Mouse (Mus musculus): ENCODE results near the gene Nek8. TPM values are rescaled to one million over a fixed set of nuclear protein-coding genes. Genes with fewer than 3 reads are reported as not detected.
A peak's percentile ranks its signal among the peaks of the same experiment; 100 is the strongest.

The Nek8 gene
- polyA plus RNA-seq, 1 experiment from 2014 or later: 10.2 TPM

GRCm38 (mm10) chr11:78179438-78179999 is 3.0 kb upstream of the Nek8 start:
- peak overlapping the region; percentile 87 for H3K4me3 ChIP-seq (ENCODE audit: low read depth, low read length)
- H3K27ac ChIP-seq (ENCODE audit: low read length): peak overlapping the region; percentile 98
- H3K27me3 ChIP-seq (ENCODE audit: control insufficient read depth, insufficient read depth, low read depth, low read length): no peaks in the 10 kb centered on the region
- H3K36me3 ChIP-seq (ENCODE audit: control insufficient read depth, insufficient read depth): peaks cover 27% of the 10 kb centered on the region
- no peak for ATAC-seq (ENCODE audit: low read depth)
- H3K4me2 ChIP-seq (ENCODE audit: low read depth, low read length): peak overlapping the region; percentile 71
- peaks cover 53% of the 10 kb centered on the region for H3K4me1 ChIP-seq (ENCODE audit: control insufficient read depth, low read depth, low read length)
- WGBS (ENCODE audit: insufficient replicate concordance): 11% methylated on average over 8 of the region's 8 CpGs
- H3K9ac ChIP-seq (ENCODE audit: low read depth, low read length): peak overlapping the region; percentile 95
- no peaks in the 10 kb centered on the region for H3K9me3 ChIP-seq (replicated peaks; ENCODE audit: control insufficient read depth, low read length)

GRCm38 (mm10) chr11:78178859-78179437 is 2.5 kb upstream of the Nek8 start:
- Histone ChIP-seq H3K36me3 (ENCODE audit: control insufficient read depth, insufficient read depth) (peaks cover 27% of the 10 kb centered on the region), H3K9me3 (replicated peaks; ENCODE audit: control insufficient read depth, low read length) (no peaks in the 10 kb centered on the region), H3K4me3 (ENCODE audit: low read depth, low read length) (peak overlapping the region; percentile 87), H3K4me1 (ENCODE audit: control insufficient read depth, low read depth, low read length) (peaks cover 53% of the 10 kb centered on the region), H3K4me2 (ENCODE audit: low read depth, low read length) (peak overlapping the region; percentile 71), H3K27me3 (ENCODE audit: control insufficient read depth, insufficient read depth, low read depth, low read length) (no peaks in the 10 kb centered on the region), H3K27ac (ENCODE audit: low read length) (peak overlapping the region; percentile 98), H3K9ac (ENCODE audit: low read depth, low read length) (peak overlapping the region; percentile 95)
- whole genome bisulfite sequencing (ENCODE audit: insufficient replicate concordance): under 1% methylated on average over 29 of the region's 29 CpGs
- ATAC-seq (ENCODE audit: low read depth): 0 out of 2 replicates have a peak, but pooled peaks have one; percentile 0

- under 1% methylated on average over 73 of the region's 84 CpGs for WGBS (ENCODE audit: insufficient replicate concordance)
- Histone ChIP-seq H3K4me2 (ENCODE audit: low read depth, low read length) (peak overlapping the region; percentile 71), H3K4me3 (ENCODE audit: low read depth, low read length) (peak overlapping the region; percentile 87), H3K27ac (ENCODE audit: low read length) (peak overlapping the region; percentile 98), H3K27me3 (ENCODE audit: control insufficient read depth, insufficient read depth, low read depth, low read length) (no peaks in the 10 kb centered on the region), H3K9ac (ENCODE audit: low read depth, low read length) (peak overlapping the region; percentile 95), H3K36me3 (ENCODE audit: control insufficient read depth, insufficient read depth) (peaks cover 27% of the 10 kb centered on the region), H3K4me1 (ENCODE audit: control insufficient read depth, low read depth, low read length) (peaks cover 51% of the 10 kb centered on the region), H3K9me3 (replicated peaks; ENCODE audit: control insufficient read depth, low read length) (no peaks in the 10 kb centered on the region)
- peak; percentile 78 for ATAC-seq (ENCODE audit: low read depth)
These were observed 1.7 kb upstream of the Nek8 start for GRCm38 (mm10) chr11:78177903-78178858.

GRCm38 (mm10) chr11:78177437-78177836 is 962 bp upstream of the Nek8 start:
- Histone ChIP-seq H3K4me2 (ENCODE audit: low read depth, low read length) (peak overlapping the region; percentile 71), H3K9ac (ENCODE audit: low read depth, low read length) (peak overlapping the region; percentile 95), H3K27me3 (ENCODE audit: control insufficient read depth, insufficient read depth, low read depth, low read length) (no peaks in the 10 kb centered on the region), H3K4me1 (ENCODE audit: control insufficient read depth, low read depth, low read length) (peaks cover 55% of the 10 kb centered on the region), H3K4me3 (ENCODE audit: low read depth, low read length) (peak overlapping the region; percentile 87), H3K27ac (ENCODE audit: low read length) (peak overlapping the region; percentile 98), H3K9me3 (replicated peaks; ENCODE audit: control insufficient read depth, low read length) (no peaks in the 10 kb centered on the region), H3K36me3 (ENCODE audit: control insufficient read depth, insufficient read depth) (peaks cover 27% of the 10 kb centered on the region)
- 0% methylated on average over 10 of the region's 10 CpGs for WGBS (ENCODE audit: insufficient replicate concordance)
- peak; percentile 38 for ATAC-seq (ENCODE audit: low read depth)

GRCm38 (mm10) chr11:78176905-78177331 is 443 bp upstream of the Nek8 start:
- peaks cover 56% of the 10 kb centered on the region for H3K4me1 ChIP-seq (ENCODE audit: control insufficient read depth, low read depth, low read length)

GRCm38 (mm10) chr11:78175771-78176401 is 589 bp downstream of the Nek8 start:
- Histone ChIP-seq H3K36me3 (ENCODE audit: control insufficient read depth, insufficient read depth) (peaks cover 15% of the 10 kb centered on the region), H3K9me3 (replicated peaks; ENCODE audit: control insufficient read depth, low read length) (no peaks in the 10 kb centered on the region), H3K4me3 (ENCODE audit: low read depth, low read length) (peak overlapping the region; percentile 87), H3K27ac (ENCODE audit: low read length) (peak overlapping the region; percentile 98), H3K27me3 (ENCODE audit: control insufficient read depth, insufficient read depth, low read depth, low read length) (no peaks in the 10 kb centered on the region), H3K9ac (ENCODE audit: low read depth, low read length) (peak overlapping the region; percentile 95), H3K4me1 (ENCODE audit: control insufficient read depth, low read depth, low read length) (peaks cover 50% of the 10 kb centered on the region), H3K4me2 (ENCODE audit: low read depth, low read length) (peak overlapping the region; percentile 71)
- WGBS (ENCODE audit: insufficient replicate concordance): 0% methylated on average over 9 of the region's 10 CpGs
- ATAC-seq (ENCODE audit: low read depth): peak; percentile 57; the same call in 1 of the 2 replicates

More at GRCm38 (mm10) chr11:78176905-78177331, 443 bp upstream of the Nek8 start:
- WGBS (ENCODE audit: insufficient replicate concordance): under 1% methylated on average over 23 of the region's 23 CpGs
- Histone ChIP-seq H3K4me3 (ENCODE audit: low read depth, low read length) (peak overlapping the region; percentile 87), H3K9ac (ENCODE audit: low read depth, low read length) (peak overlapping the region; percentile 95), H3K9me3 (replicated peaks; ENCODE audit: control insufficient read depth, low read length) (no peaks in the 10 kb centered on the region), H3K27ac (ENCODE audit: low read length) (peak overlapping the region; percentile 98), H3K4me2 (ENCODE audit: low read depth, low read length) (peak overlapping the region; percentile 71), H3K36me3 (ENCODE audit: control insufficient read depth, insufficient read depth) (peaks cover 26% of the 10 kb centered on the region), H3K27me3 (ENCODE audit: control insufficient read depth, insufficient read depth, low read depth, low read length) (no peaks in the 10 kb centered on the region)
- no peak for ATAC-seq (ENCODE audit: low read depth)

- H3K9me3 ChIP-seq (replicated peaks; ENCODE audit: control insufficient read depth, low read length): no peaks in the 10 kb centered on the region
- WGBS (ENCODE audit: insufficient replicate concordance): 85% methylated on average over 3 of the region's 3 CpGs
- no peaks in the 10 kb centered on the region for H3K27me3 ChIP-seq (ENCODE audit: control insufficient read depth, insufficient read depth, low read depth, low read length)
- H3K36me3 ChIP-seq (ENCODE audit: control insufficient read depth, insufficient read depth): peaks cover 2% of the 10 kb centered on the region; the same call in 1 of the 2 replicates
- ATAC-seq (ENCODE audit: low read depth): no peak
- no peak overlapping the region for H3K4me3 ChIP-seq (ENCODE audit: low read depth, low read length)
- no peak overlapping the region for H3K27ac ChIP-seq (ENCODE audit: low read length)
- peaks cover 47% of the 10 kb centered on the region for H3K4me1 ChIP-seq (ENCODE audit: control insufficient read depth, low read depth, low read length)
- H3K4me2 ChIP-seq (ENCODE audit: low read depth, low read length): no peak overlapping the region
- no peak overlapping the region for H3K9ac ChIP-seq (ENCODE audit: low read depth, low read length)
These were observed 2.0 kb downstream of the Nek8 start for GRCm38 (mm10) chr11:78174506-78174905.

- Histone ChIP-seq H3K4me1 (ENCODE audit: control insufficient read depth, low read depth, low read length) (peaks cover 59% of the 10 kb centered on the region), H3K9ac (ENCODE audit: low read depth, low read length) (no peak overlapping the region), H3K9me3 (replicated peaks; ENCODE audit: control insufficient read depth, low read length) (no peaks in the 10 kb centered on the region), H3K4me3 (ENCODE audit: low read depth, low read length) (no peak overlapping the region), H3K27me3 (ENCODE audit: control insufficient read depth, insufficient read depth, low read depth, low read length) (no peaks in the 10 kb centered on the region), H3K4me2 (ENCODE audit: low read depth, low read length) (no peak overlapping the region), H3K36me3 (ENCODE audit: control insufficient read depth, insufficient read depth) (no peaks in the 10 kb centered on the region), H3K27ac (ENCODE audit: low read length) (no peak overlapping the region)
- no peak for ATAC-seq (ENCODE audit: low read depth)
- WGBS (ENCODE audit: insufficient replicate concordance): 76% methylated on average over 19 of the region's 19 CpGs
These were observed 3.6 kb downstream of the Nek8 start for GRCm38 (mm10) chr11:78172748-78173383.

All from liver, embryonic 16.5 days (tissue).